Mouse (Mus musculus) myocyte (in vitro differentiated cells): ENCODE measurements around the gene Smap1.

Experiments used
- MYOD1 ChIP-seq, 3 experiments: IDR thresholded peaks; one replicate each; pipeline ENCODE4 v1.6.1; 2011; ENCODE audit warnings: control low read depth in 2 of 3, low read depth in 2 of 3, mild to moderate bottlenecking in 2 of 3, moderate library complexity in 1 of 3; ENCODE audit not compliant: insufficient read length in 2 of 3, control insufficient read depth in 1 of 3
- MYOG ChIP-seq, 3 experiments: IDR thresholded peaks; one replicate each; pipeline ENCODE4 v1.6.1; 2011; ENCODE audit warnings: control low read depth in 2 of 3, low read depth in 2 of 3, mild to moderate bottlenecking in 2 of 3; ENCODE audit not compliant: insufficient read length in 2 of 3, control insufficient read depth in 1 of 3, insufficient read depth in 1 of 3
- POLR2A ChIP-seq: IDR thresholded peaks from one replicate; pipeline ENCODE4 v1.6.1; 2011; ENCODE audit warnings: low read depth, mild to moderate bottlenecking, control low read depth, moderate library complexity; ENCODE audit not compliant: insufficient read length
- SRF ChIP-seq: IDR thresholded peaks from one replicate; pipeline ENCODE4 v1.6.1; 2011; ENCODE audit warnings: low read depth; ENCODE audit not compliant: control insufficient read depth, insufficient read length
- TCF12 ChIP-seq: IDR thresholded peaks from one replicate; pipeline ENCODE4 v1.6.1; 2011; ENCODE audit warnings: mild to moderate bottlenecking, control low read depth; ENCODE audit not compliant: poor library complexity, insufficient read depth, severe bottlenecking
- TCF3 ChIP-seq: IDR thresholded peaks from one replicate; pipeline ENCODE4 v1.6.1; 2011; ENCODE audit warnings: low read depth, control low read depth; ENCODE audit not compliant: insufficient read length

GRCm38 (mm10) chr1:23860944-23861343, 61.2 kb downstream of the Smap1 start:
- no peak for TF ChIP-seq TCF12
- TF ChIP-seq POLR2A, result no peak
- TF ChIP-seq MYOD1 (IDR thresholded peaks at IDR 0.05; ENCODE audit: control insufficient read depth in 1 of 3, insufficient read length in 2 of 3, low read depth in 2 of 3), result no peak
- no peak for TF ChIP-seq MYOG (IDR thresholded peaks at IDR 0.05; ENCODE audit: control insufficient read depth in 1 of 3, insufficient read depth in 1 of 3, insufficient read length in 2 of 3, low read depth in 2 of 3)
- no peak for TF ChIP-seq SRF
- no peak for TF ChIP-seq TCF3
